Mouse (Mus musculus): ENCODE measurements around the gene Nptn.
A peak's percentile ranks its signal among the peaks of the same experiment; 100 is the strongest.
"Not testable (repeated sequence)": the region's sequence is repeated elsewhere in the genome, so short reads cannot be mapped to it uniquely, and the experiment has no call there.

Nptn gene

DNA sequence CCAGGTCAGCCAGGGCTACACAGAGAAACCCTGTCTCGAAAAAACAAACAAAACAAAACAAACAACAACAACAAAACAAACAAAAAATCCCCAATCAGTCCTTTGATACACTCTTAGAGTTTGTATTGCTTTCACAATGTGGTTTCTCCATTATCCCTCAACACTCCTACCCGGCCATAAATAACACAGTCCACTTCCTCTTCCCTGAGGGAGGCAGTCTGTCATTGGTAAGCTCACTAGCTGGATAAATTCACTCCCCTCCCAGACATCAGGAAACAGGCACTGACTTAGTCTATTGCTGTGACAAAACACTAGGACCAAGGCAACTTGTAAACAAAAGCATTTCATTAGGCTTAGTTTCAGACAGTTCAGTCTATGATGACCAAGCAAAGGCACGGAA lies 21.8 kb upstream of the Nptn start:
- no peak for DNase-seq (ENCODE audit: low read depth, low spot score)

GRCm38 (mm10) chr9:58565945-58566344 lies 16.1 kb upstream of the Nptn start:
- not testable (repeated sequence) for DNase-seq (ENCODE audit: low read depth, low spot score)

DNA sequence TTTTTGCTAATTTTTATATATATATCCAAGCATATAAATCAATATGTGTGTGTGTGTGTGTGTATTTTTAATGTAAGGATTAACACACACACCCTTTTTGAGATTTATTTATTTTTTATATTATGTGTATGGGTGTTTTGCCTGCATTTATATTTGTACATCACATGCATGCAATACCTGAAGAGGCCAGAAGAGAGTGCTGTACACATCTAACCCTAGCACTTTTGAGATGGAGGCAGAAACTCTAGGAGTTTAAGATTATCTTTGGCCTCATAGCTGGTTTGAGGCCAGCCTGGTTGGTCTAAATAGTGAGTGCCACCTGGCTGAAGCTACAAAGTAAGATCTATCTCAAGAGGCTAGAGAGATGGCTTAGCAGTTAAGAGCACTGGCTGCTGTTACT lies 14.4 kb upstream of the Nptn start:
- peak; percentile 67 for DNase-seq (ENCODE audit: low read depth, low spot score)

GRCm38 (mm10) chr9:58571001-58571400 lies 11.0 kb upstream of the Nptn start:
- no peak for DNase-seq (ENCODE audit: low read depth, low spot score)

GRCm38 (mm10) chr9:58578669-58579068 lies 3.4 kb upstream of the Nptn start:
- DNase-seq (ENCODE audit: low read depth, low spot score) = peak; percentile 65

GRCm38 (mm10) chr9:58580453-58581195 lies 1.4 kb upstream of the Nptn start:
- DNase-seq (ENCODE audit: low read depth, low spot score) = peak; percentile 56

DNA sequence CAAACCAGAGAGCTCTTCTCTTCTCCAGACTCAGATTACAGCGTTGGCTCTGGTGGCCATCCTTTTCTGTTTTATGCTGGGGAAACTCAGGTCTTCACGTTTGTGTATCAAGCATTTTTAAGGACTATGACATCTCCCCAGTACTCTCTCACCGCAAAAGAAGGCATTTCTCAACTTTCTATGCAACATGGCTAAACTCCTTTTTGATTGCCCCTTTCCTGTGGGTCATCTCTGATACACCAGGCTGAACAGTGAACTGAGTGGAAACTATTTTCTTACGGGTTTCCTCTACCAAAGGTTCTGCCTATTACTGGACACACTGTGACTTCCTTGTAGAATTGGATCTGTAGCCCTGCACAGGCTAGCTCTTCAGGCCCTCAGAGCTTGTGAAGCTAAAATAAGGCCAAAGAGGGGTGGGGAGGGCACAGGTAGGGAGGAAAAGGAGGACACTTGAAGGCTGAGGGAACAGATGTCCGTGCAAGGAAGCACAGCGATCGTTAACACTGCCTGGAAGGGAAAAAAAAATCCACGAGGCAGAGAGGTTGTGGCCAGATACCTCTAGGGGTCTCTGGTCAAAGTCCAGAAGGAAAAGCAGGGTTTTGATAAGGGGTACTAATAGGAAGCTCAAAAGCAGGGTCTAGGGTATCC lies 633 bp upstream of the Nptn start:
- no peak for DNase-seq (ENCODE audit: low read depth, low spot score)

DNA sequence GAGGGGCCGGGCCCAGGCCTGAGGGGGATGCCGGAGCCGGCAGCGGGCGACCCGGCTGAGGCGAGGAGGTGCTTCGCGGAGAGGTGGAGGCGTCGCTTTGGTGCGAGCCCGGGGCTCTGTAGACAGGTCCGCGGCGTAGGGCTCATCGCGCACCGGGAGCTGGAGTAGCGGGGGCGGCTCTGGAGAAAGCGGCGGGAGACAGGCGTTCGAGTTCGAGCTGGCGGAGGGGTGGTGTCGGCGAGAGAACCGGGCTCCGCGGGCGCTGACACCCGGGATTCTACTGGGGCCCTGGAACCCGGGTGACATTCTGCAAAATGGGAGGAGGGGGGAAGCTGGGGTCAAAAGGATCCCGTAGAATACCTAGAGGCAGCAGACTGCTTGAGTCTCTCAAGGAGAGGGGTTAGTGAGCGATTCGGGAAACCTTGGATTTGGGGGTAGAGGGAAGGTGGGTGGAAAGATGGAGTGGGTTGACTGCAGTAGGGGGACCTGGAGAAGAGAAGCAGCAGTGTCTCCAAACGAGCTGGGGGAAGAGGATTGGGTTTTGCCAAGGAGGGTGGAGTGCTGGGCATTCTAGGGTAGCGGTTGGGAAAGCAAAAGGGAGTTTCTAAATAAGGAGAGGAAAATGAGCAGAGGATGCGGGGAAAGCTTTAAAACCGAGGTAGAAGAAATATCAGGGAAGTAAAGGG lies 684 bp downstream of the Nptn start:
- peak; percentile 67 for DNase-seq (ENCODE audit: low read depth, low spot score)

DNA sequence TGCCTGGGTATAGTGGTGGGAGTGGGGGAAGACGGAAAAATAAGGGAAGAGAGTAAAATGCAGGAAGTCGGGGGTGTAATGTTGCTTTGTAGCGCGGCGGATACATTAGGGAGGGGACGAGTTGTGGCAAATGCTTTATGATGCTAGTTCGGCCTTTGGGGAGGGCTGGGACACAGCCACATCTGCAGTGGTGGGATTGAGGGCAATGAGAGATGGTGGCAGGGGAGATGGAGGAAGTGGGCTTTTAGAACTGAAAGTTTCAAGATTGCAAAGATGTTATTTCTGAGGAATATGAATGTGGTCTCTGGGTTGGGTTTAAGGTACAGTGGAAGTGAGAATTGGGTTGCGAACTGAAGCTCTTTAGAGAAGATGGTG lies 1.2 kb downstream of the Nptn start:
- DNase-seq (ENCODE audit: low read depth, low spot score) = peak; percentile 77

DNA sequence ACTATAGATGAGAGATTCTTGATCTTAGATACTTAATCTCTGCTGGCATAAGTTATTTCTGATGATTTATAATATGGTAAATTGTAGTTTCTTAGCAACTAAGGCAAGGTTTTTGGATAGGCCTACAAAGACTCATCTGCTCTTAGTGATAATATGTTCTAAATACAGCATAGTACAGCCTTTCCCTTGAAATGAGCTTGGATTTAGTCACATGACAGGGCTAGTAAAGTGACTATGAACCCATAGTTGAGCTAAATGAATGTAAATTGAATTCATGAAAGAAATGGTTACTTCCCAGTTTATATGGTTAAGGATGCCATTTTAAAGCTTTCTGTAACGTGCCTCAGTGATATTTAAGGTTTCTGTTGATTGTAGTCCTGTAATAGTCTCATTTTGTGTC lies 2.3 kb downstream of the Nptn start:
- no peak for DNase-seq (ENCODE audit: low read depth, low spot score)

DNA sequence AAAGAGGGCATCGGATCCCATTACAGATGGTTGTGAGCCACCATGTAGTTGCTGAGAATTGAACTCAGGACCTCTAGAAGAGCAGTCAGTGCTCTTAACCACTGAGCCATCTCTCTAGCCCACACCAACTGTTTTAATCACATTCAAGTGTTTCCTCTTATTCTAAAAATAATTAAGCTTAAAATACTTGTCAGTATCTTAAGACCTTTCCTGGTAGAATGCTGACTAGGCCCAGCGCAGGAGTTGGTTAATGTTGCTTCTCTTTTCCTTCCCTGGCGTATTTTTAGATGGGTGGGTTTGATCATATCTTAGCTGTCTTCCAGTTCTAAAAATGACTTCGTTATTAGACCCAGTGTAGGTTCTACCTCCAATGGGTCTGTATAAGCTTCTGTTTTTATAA lies 6.6 kb downstream of the Nptn start:
- no peak for DNase-seq (ENCODE audit: low read depth, low spot score)

GRCm38 (mm10) chr9:58595313-58595712 lies 13.3 kb downstream of the Nptn start:
- no peak for DNase-seq (ENCODE audit: low read depth, low spot score)

DNA sequence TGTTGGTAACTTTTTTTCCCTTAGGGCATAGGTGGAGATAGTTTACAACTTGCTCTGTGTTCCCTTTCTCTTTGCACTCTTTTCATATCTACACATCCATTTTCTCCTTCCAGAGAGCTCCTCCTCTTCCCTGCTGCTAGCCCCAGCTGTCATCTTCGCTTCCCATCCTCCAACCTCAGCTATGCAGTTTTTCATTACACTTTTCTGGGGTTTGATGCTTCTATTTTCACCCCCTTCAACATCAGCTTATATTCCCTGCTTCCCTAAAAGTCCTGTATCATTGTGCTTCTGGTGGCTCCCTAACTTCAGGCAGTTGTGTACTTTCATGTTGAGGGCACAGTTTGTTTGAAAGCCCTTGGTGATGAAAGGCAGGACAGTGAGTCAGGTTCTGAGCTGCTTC lies 31.8 kb downstream of the Nptn start:
- DNase-seq (ENCODE audit: low read depth, low spot score) = no peak

- DNase-seq (ENCODE audit: low read depth, low spot score) = peak; percentile 35
Measured at GRCm38 (mm10) chr9:58615064-58615938, 33.3 kb downstream of the Nptn start.

DNA sequence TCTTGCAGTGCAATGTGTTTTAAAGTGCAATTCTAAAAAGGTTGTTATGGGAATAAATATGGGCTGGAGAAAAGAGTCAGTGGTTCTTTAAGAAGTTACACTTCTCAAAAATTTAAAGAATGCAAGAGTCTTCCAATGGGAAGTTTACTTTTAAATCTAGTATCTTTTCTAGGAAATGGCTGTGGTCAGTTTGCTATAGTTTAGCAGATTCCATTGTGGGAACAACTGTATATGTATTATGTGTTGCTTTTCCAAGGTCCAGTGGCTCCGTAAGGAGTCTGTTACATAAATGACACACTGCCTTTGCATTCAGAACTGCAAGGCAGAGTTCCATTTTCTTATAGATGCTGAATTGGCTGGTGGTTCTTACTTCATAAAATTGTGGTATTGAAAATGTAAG lies 41.0 kb downstream of the Nptn start:
- DNase-seq (ENCODE audit: low read depth, low spot score) = no peak

DNA sequence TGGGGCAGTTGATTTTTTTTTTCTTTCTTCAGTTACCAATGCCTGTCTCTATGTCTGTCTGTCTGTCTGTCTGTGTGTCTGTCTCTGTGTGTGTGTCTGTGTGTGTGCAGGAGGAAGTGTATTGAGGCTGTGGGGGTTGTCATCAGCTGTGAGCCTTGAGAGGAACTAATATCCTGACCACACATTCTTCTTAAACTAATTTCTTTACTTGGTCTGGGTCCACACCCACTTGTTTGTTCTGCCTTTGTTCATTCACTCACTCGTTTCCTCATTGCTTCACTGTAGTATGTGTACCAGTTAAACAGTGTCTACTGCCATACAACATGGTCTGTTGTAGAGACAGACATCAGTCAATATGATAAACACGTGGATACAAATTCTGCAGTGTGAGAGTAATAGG lies 45.2 kb downstream of the Nptn start:
- no peak for DNase-seq (ENCODE audit: low read depth, low spot score)

- DNase-seq (ENCODE audit: low read depth, low spot score) = no peak
Measured at GRCm38 (mm10) chr9:58630441-58630840, 48.4 kb downstream of the Nptn start.

- no peak for DNase-seq (ENCODE audit: low read depth, low spot score)
Measured at GRCm38 (mm10) chr9:58648406-58649264, 66.6 kb downstream of the Nptn start.

DNA sequence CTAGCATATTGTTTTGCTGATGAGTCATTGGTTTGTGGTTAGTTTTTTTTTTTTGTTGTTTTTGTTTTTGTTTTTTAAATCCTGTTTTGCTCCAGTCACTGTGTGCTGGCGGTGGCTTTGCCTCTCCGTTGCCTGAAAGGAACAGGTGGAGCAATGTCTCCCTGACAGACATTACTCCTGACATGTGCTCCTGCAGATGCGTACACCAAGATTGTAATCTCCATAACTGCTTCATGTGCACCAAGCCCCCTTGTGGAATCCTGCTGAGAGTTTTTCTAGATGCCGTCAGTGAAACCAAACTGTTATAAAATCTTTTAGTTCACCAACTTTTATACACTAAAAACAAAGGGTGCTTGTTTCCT lies 67.2 kb downstream of the Nptn start:
- DNase-seq (ENCODE audit: low read depth, low spot score) = no peak

DNA sequence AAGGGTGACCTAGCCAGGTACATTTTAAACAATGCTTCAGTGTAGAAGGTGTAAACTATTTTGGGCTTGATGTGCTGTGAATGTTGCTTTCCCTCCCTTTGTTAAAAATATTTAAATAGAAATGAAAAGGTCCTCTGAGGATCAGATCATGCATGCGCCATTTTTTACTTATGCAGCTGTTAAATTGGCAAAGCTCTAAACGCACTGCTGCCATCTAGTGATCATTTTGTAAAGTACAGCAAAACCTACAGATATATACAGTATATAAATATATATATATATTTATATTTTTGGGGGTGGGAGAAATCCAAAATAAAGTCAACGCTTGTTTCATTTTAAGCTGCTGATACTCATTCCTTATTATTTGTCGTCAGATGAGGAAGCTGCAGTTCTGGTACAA lies 70.0 kb downstream of the Nptn start:
- peak; percentile 49 for DNase-seq (ENCODE audit: low read depth, low spot score)

- no peak for DNase-seq (ENCODE audit: low read depth, low spot score)
Measured at GRCm38 (mm10) chr9:58654494-58654893, 72.5 kb downstream of the Nptn start.

Data from A20 (cell line).